Mouse (Mus musculus): ENCODE measurements around the gene Jdp2. TPM values are rescaled to one million over a fixed set of nuclear protein-coding genes. Genes with fewer than 3 reads are reported as not detected.

Gene Jdp2
- polyA plus RNA-seq, 1 experiment from 2014 or later, result 0.31 TPM

- no peak for DNase-seq (ENCODE audit: low spot score)
- no peaks in the 10 kb centered on the region for H3K9me3 ChIP-seq (ENCODE audit: control insufficient read depth, low read length)
- no peaks in the 10 kb centered on the region for H3K4me1 ChIP-seq (replicated peaks; ENCODE audit: control insufficient read depth, insufficient read depth, low read length)
- 66% methylated on average over 3 of the region's 3 CpGs for WGBS
- no peaks in the 10 kb centered on the region for H3K27me3 ChIP-seq (ENCODE audit: control insufficient read depth, insufficient read depth, low read length)
- H3K27ac ChIP-seq (ENCODE audit: low read depth, low read length), result no peak overlapping the region
- no peak overlapping the region for H3K9ac ChIP-seq (ENCODE audit: low read length)
- H3K4me2 ChIP-seq (ENCODE audit: low read depth, low read length, severe bottlenecking), result no peak overlapping the region
- H3K4me3 ChIP-seq (ENCODE audit: low read depth, low read length), result no peak overlapping the region
- H3K36me3 ChIP-seq (ENCODE audit: control insufficient read depth, insufficient read depth, low read length), result no peaks in the 10 kb centered on the region
- ATAC-seq (replicated peaks; ENCODE audit: low FRiP score), result no peak
Observed at GRCm38 (mm10) chr12:85668696-85669095, 69.9 kb downstream of the Jdp2 start.

DNA sequence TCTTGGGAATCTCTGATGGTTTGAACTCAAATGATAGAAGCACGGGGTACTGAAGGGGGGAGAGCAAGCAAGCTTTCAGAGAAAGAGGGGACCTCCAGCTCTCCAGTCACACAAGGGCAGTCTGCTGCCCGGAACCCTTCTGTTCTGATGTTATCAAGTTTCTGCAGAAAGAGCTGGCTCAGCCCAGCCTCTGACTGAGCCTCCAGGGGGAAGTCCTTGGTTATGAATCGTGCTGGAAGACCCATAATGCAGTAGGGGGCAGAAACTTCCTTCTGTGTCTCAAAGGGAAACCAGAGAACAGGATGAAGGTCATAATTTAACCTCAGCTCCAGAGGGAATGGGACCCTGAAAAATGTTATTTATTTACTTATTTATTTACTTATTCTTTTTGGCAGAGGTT is 71.3 kb downstream of the Jdp2 start:
- Histone ChIP-seq H3K36me3 (ENCODE audit: control insufficient read depth, insufficient read depth, low read length) (no peaks in the 10 kb centered on the region), H3K4me2 (ENCODE audit: low read depth, low read length, severe bottlenecking) (no peak overlapping the region), H3K4me3 (ENCODE audit: low read depth, low read length) (no peak overlapping the region), H3K27me3 (ENCODE audit: control insufficient read depth, insufficient read depth, low read length) (no peaks in the 10 kb centered on the region), H3K27ac (ENCODE audit: low read depth, low read length) (no peak overlapping the region), H3K9me3 (ENCODE audit: control insufficient read depth, low read length) (no peaks in the 10 kb centered on the region), H3K9ac (ENCODE audit: low read length) (no peak overlapping the region), H3K4me1 (replicated peaks; ENCODE audit: control insufficient read depth, insufficient read depth, low read length) (no peaks in the 10 kb centered on the region)
- no peak for ATAC-seq (replicated peaks; ENCODE audit: low FRiP score)
- 80% methylated on average over 3 of the region's 3 CpGs for WGBS
- no peak for DNase-seq (ENCODE audit: low spot score)

DNA sequence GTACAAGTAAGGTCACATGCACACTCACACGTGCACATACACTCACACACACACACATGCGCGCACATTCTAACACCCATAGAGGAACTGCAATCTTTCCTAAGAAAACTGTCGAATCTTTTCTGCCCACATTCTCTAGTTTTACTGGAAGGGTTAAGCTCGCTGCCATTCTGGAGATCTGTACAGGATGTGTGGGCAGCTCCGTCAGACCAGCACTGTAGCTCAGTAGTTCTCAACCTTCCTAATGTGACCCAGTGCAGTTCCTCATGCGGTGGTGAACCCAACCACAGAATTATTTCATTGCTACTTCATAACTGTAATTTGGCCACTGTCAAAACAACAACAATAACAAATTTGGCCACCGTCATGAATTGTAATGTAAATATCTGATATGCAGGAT is 75.1 kb downstream of the Jdp2 start:
- 95% methylated on average over 8 of the region's 8 CpGs for WGBS
- no peaks in the 10 kb centered on the region for H3K9me3 ChIP-seq (ENCODE audit: control insufficient read depth, low read length)
- no peaks in the 10 kb centered on the region for H3K36me3 ChIP-seq (ENCODE audit: control insufficient read depth, insufficient read depth, low read length)
- no peak overlapping the region for H3K4me3 ChIP-seq (ENCODE audit: low read depth, low read length)
- no peak for DNase-seq (ENCODE audit: low spot score)
- no peak for ATAC-seq (replicated peaks; ENCODE audit: low FRiP score)
- no peak overlapping the region for H3K9ac ChIP-seq (ENCODE audit: low read length)
- H3K27ac ChIP-seq (ENCODE audit: low read depth, low read length), result no peak overlapping the region
- no peaks in the 10 kb centered on the region for H3K27me3 ChIP-seq (ENCODE audit: control insufficient read depth, insufficient read depth, low read length)
- H3K4me1 ChIP-seq (replicated peaks; ENCODE audit: control insufficient read depth, insufficient read depth, low read length), result no peaks in the 10 kb centered on the region
- no peak overlapping the region for H3K4me2 ChIP-seq (ENCODE audit: low read depth, low read length, severe bottlenecking)

GRCm38 (mm10) chr12:85679117-85679516 is 80.3 kb downstream of the Jdp2 start:
- WGBS, result 87% methylated on average over 5 of the region's 5 CpGs
- no peak for DNase-seq (ENCODE audit: low spot score)
- H3K27me3 ChIP-seq (ENCODE audit: control insufficient read depth, insufficient read depth, low read length), result no peaks in the 10 kb centered on the region
- no peaks in the 10 kb centered on the region for H3K4me1 ChIP-seq (replicated peaks; ENCODE audit: control insufficient read depth, insufficient read depth, low read length)
- no peak for ATAC-seq (replicated peaks; ENCODE audit: low FRiP score)
- no peak overlapping the region for H3K4me2 ChIP-seq (ENCODE audit: low read depth, low read length, severe bottlenecking)
- no peaks in the 10 kb centered on the region for H3K9me3 ChIP-seq (ENCODE audit: control insufficient read depth, low read length)
- no peaks in the 10 kb centered on the region for H3K36me3 ChIP-seq (ENCODE audit: control insufficient read depth, insufficient read depth, low read length)
- H3K9ac ChIP-seq (ENCODE audit: low read length), result no peak overlapping the region
- H3K27ac ChIP-seq (ENCODE audit: low read depth, low read length), result no peak overlapping the region
- H3K4me3 ChIP-seq (ENCODE audit: low read depth, low read length), result no peak overlapping the region

DNA sequence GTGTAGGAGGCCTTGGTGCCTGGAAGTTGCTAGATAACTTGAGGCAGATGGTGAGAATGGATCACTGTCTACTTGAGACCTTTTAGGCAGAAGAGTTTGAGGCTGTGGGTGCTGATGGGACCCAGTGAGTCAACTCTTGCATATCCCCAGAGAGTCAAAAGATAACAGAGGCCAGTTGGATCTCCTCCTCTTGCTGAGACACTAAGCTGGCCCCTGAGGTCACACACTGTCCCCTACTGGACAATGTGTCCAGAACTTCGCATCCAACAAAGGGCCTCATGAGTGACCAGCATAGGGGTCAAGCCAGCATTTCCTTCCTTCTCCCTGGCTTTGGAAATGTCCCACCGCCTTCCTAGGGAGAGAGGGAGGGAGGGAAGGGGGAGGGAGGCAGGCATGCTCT is 81.0 kb downstream of the Jdp2 start:
- no peak for DNase-seq (ENCODE audit: low spot score)
- no peak overlapping the region for H3K4me2 ChIP-seq (ENCODE audit: low read depth, low read length, severe bottlenecking)
- H3K36me3 ChIP-seq (ENCODE audit: control insufficient read depth, insufficient read depth, low read length), result no peaks in the 10 kb centered on the region
- H3K4me3 ChIP-seq (ENCODE audit: low read depth, low read length), result no peak overlapping the region
- WGBS, result 47% methylated on average over 2 of the region's 2 CpGs
- no peaks in the 10 kb centered on the region for H3K4me1 ChIP-seq (replicated peaks; ENCODE audit: control insufficient read depth, insufficient read depth, low read length)
- H3K27me3 ChIP-seq (ENCODE audit: control insufficient read depth, insufficient read depth, low read length), result no peaks in the 10 kb centered on the region
- no peak overlapping the region for H3K27ac ChIP-seq (ENCODE audit: low read depth, low read length)
- no peak overlapping the region for H3K9ac ChIP-seq (ENCODE audit: low read length)
- ATAC-seq (replicated peaks; ENCODE audit: low FRiP score), result no peak
- no peaks in the 10 kb centered on the region for H3K9me3 ChIP-seq (ENCODE audit: control insufficient read depth, low read length)

DNA sequence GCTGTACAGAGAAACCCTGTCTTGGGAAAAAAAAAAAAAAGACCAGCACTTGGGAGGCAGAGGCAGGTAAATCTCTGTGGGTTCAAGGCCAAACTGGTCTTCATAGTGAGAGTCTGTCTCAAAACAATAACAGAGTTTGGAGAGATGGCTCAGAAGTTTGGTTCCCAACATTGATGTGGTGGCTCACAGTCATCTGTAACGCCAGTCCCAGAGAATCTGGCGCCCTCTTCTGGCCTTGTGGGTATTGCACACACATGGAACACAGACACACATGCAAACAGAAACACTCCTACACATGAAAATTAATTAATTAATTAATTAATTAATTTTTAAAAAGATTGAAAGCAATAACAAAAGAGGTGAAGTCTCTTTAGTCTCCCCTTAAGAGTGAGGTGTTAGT is 83.5 kb downstream of the Jdp2 start:
- Histone ChIP-seq H3K4me1 (replicated peaks; ENCODE audit: control insufficient read depth, insufficient read depth, low read length) (no peaks in the 10 kb centered on the region), H3K9me3 (ENCODE audit: control insufficient read depth, low read length) (no peaks in the 10 kb centered on the region), H3K27me3 (ENCODE audit: control insufficient read depth, insufficient read depth, low read length) (no peaks in the 10 kb centered on the region), H3K9ac (ENCODE audit: low read length) (no peak overlapping the region), H3K27ac (ENCODE audit: low read depth, low read length) (no peak overlapping the region), H3K4me3 (ENCODE audit: low read depth, low read length) (no peak overlapping the region), H3K36me3 (ENCODE audit: control insufficient read depth, insufficient read depth, low read length) (no peaks in the 10 kb centered on the region), H3K4me2 (ENCODE audit: low read depth, low read length, severe bottlenecking) (no peak overlapping the region)
- ATAC-seq (replicated peaks; ENCODE audit: low FRiP score) (no peak), DNase-seq (ENCODE audit: low spot score) (no peak)
- WGBS, result 23% methylated on average over 2 of the region's 2 CpGs

- 85% methylated on average over 16 of the region's 16 CpGs for WGBS
- Histone ChIP-seq H3K9me3 (ENCODE audit: control insufficient read depth, low read length) (no peaks in the 10 kb centered on the region), H3K9ac (ENCODE audit: low read length) (no peak overlapping the region), H3K27ac (ENCODE audit: low read depth, low read length) (no peak overlapping the region), H3K4me2 (ENCODE audit: low read depth, low read length, severe bottlenecking) (no peak overlapping the region), H3K36me3 (ENCODE audit: control insufficient read depth, insufficient read depth, low read length) (no peaks in the 10 kb centered on the region), H3K4me3 (ENCODE audit: low read depth, low read length) (no peak overlapping the region), H3K27me3 (ENCODE audit: control insufficient read depth, insufficient read depth, low read length) (no peaks in the 10 kb centered on the region), H3K4me1 (replicated peaks; ENCODE audit: control insufficient read depth, insufficient read depth, low read length) (no peaks in the 10 kb centered on the region)
- no peak for ATAC-seq (replicated peaks; ENCODE audit: low FRiP score)
- DNase-seq (ENCODE audit: low spot score), result no peak
Observed at GRCm38 (mm10) chr12:85684411-85685275, 85.8 kb downstream of the Jdp2 start.

- H3K4me3 ChIP-seq (ENCODE audit: low read depth, low read length), result no peak within 1 kb of the TSS
- WGBS, result 51% methylated on average over 22 of the region's 22 CpGs
- H3K9me3 ChIP-seq (ENCODE audit: control insufficient read depth, low read length), result no peaks in the 10 kb centered on the region
- H3K27ac ChIP-seq (ENCODE audit: low read depth, low read length), result no peak within 1 kb of the TSS
- no peaks in the 10 kb centered on the region for H3K4me1 ChIP-seq (replicated peaks; ENCODE audit: control insufficient read depth, insufficient read depth, low read length)
- H3K36me3 ChIP-seq (ENCODE audit: control insufficient read depth, insufficient read depth, low read length), result no peaks in the 10 kb centered on the region
- ATAC-seq (replicated peaks; ENCODE audit: low FRiP score) (no peak), DNase-seq (ENCODE audit: low spot score) (no peak)
- H3K4me2 ChIP-seq (ENCODE audit: low read depth, low read length, severe bottlenecking), result no peak within 1 kb of the TSS
- no peaks in the 10 kb centered on the region for H3K27me3 ChIP-seq (ENCODE audit: control insufficient read depth, insufficient read depth, low read length)
- H3K9ac ChIP-seq (ENCODE audit: low read length), result no peak within 1 kb of the TSS
Observed at GRCm38 (mm10) chr12:85686466-85687216, 87.8 kb downstream of the Jdp2 start, which contains the start of gene Batf. TSS of gene Batf (plus strand) at chr12:85686669.

Measured in forebrain, embryonic 11.5 days (tissue).